Mouse (Mus musculus) v-Abl transformed pro-B cells (cell line): ENCODE results near the gene Zfp592.
"Not testable (repeated sequence)": the region's sequence is repeated elsewhere in the genome, so short reads cannot be mapped to it uniquely, and the experiment has no call there.

ENCODE experiments used
- in situ Hi-C, 2 experiments: fragments of 400-800 bp; cut with MboI; formaldehyde crosslinking; loops; one replicate each; pipeline ENCODE4 v1.15.1; 2025; ENCODE audit not compliant: unreplicated experiment in 2 of 2

The Zfp592 gene

GRCm38 (mm10) chr7:80992980-80993833 lies at the start of gene Zfp592:
Gene Zfp592 (plus strand): TSS chr7:80993681.
- in situ Hi-C loops: no loop called here

- in situ Hi-C loops: loop anchor here (5.0 kb wide), 2 partner anchors 40 to 50 kb away; no protein-coding TSS in a partner anchor
Observed at GRCm38 (mm10) chr7:80947445-80948350, 45.8 kb upstream of the Zfp592 start, which contains the start of gene Sec11a. Gene Sec11a (minus strand): TSS chr7:80947780.

- in situ Hi-C loops: no loop called here
Observed at GRCm38 (mm10) chr7:80951461-80951860, 42.0 kb upstream of the Zfp592 start.

- in situ Hi-C loops: no loop called here
Observed at GRCm38 (mm10) chr7:80952140-80952539, 41.3 kb upstream of the Zfp592 start.

- in situ Hi-C loops: no loop called here
Observed at GRCm38 (mm10) chr7:80954251-80954650, 39.2 kb upstream of the Zfp592 start.

- in situ Hi-C loops: no loop called here
Observed at GRCm38 (mm10) chr7:80956891-80957290, 36.6 kb upstream of the Zfp592 start.

GRCm38 (mm10) chr7:80959003-80959402 lies 34.5 kb upstream of the Zfp592 start:
- in situ Hi-C loops: no loop called here

GRCm38 (mm10) chr7:80962799-80963198 lies 30.7 kb upstream of the Zfp592 start:
- in situ Hi-C loops: no loop called here

- in situ Hi-C loops: no loop called here
Observed at GRCm38 (mm10) chr7:80970913-80971312, 22.6 kb upstream of the Zfp592 start.

- in situ Hi-C loops: no loop called here
Observed at GRCm38 (mm10) chr7:80971419-80971818, 22.1 kb upstream of the Zfp592 start.

GRCm38 (mm10) chr7:80972082-80972481 lies 21.4 kb upstream of the Zfp592 start:
- in situ Hi-C loops: no loop called here

GRCm38 (mm10) chr7:80972920-80973637 lies 20.4 kb upstream of the Zfp592 start:
- in situ Hi-C loops: not testable (repeated sequence)

GRCm38 (mm10) chr7:80973638-80974015 lies 19.9 kb upstream of the Zfp592 start:
- in situ Hi-C loops: not testable (repeated sequence)

- in situ Hi-C loops: no loop called here
Observed at GRCm38 (mm10) chr7:80980566-80980965, 12.9 kb upstream of the Zfp592 start.

GRCm38 (mm10) chr7:80986458-80987187 lies 6.9 kb upstream of the Zfp592 start:
- in situ Hi-C loops: loop anchor here in 1 of 2 experiments (5.0 kb wide), 1 partner anchor 39 kb away; the partner anchor contains the start of gene Sec11a

- in situ Hi-C loops: loop anchor here in 1 of 2 experiments (5.0 kb wide), 1 partner anchor 41 kb away; the partner anchor contains the start of gene Sec11a
Observed at GRCm38 (mm10) chr7:80987805-80988625, 5.5 kb upstream of the Zfp592 start.

GRCm38 (mm10) chr7:80990276-80990675 lies 3.2 kb upstream of the Zfp592 start:
- in situ Hi-C loops: no loop called here

GRCm38 (mm10) chr7:80991589-80991988 lies 1.9 kb upstream of the Zfp592 start:
- in situ Hi-C loops: no loop called here

- in situ Hi-C loops: no loop called here
Observed at GRCm38 (mm10) chr7:80992063-80992462, 1.4 kb upstream of the Zfp592 start.
